Mouse (Mus musculus) embryonic facial prominence, embryonic 10.5 days (tissue): ENCODE measurements around the gene Zfp865. TPM values are rescaled to one million over a fixed set of nuclear protein-coding genes. Genes with fewer than 3 reads are reported as not detected.
"Not testable (repeated sequence)": the region's sequence is repeated elsewhere in the genome, so short reads cannot be mapped to it uniquely, and the experiment has no call there.

Source experiments
- DNase-seq: peaks from one replicate; pipeline ENCODE4 v3.0.0-alpha.2; 2017; ENCODE audit warnings: low spot score
- H3K27ac ChIP-seq: fragments of 300-500 bp; sonication (generic); replicated peaks from 2 replicates; pipeline ENCODE4 v1.5.1; 2016; ENCODE audit warnings: mild to moderate bottlenecking
- H3K27me3 ChIP-seq: fragments of 300-500 bp; sonication (generic); replicated peaks from 2 replicates; pipeline ENCODE4 v1.6.1; 2016; ENCODE audit warnings: low read depth, mild to moderate bottlenecking; ENCODE audit not compliant: poor library complexity, severe bottlenecking
- H3K36me3 ChIP-seq: fragments of 300-500 bp; sonication (generic); replicated peaks from 2 replicates; pipeline ENCODE4 v1.6.1; 2016; ENCODE audit warnings: mild to moderate bottlenecking, moderate library complexity
- H3K4me1 ChIP-seq: fragments of 300-500 bp; sonication (generic); 2 replicates; pipeline ENCODE4 v1.6.1; 2016
- H3K4me3 ChIP-seq: fragments of 300-500 bp; sonication (generic); 2 replicates; pipeline ENCODE4 v1.5.1; 2016; ENCODE audit warnings: mild to moderate bottlenecking, moderate library complexity
- H3K9me3 ChIP-seq: fragments of 300-500 bp; sonication (generic); 2 replicates; pipeline ENCODE4 v1.6.1; 2016; ENCODE audit warnings: mild to moderate bottlenecking
- WGBS: fragments of 180-500 bp; shearing (Covaris S2); methylation state at CpG from one replicate; pipeline ENCODE4 v1.1.7; 2016; 5-methylcytosine and 5-hydroxymethylcytosine counted together
- polyA plus RNA-seq: library from polyadenylated mRNA; unstranded; fragments of >200 nt; fragmentation: Nextera tagmentation; extraction: Ambion mirVana; gene quantifications from 2 replicates; pipeline ENCODE4 v1.2.1, GENCODE M21; 2016

Zfp865 gene
- polyA plus RNA-seq, 1 experiment from 2014 or later: 6.1 TPM

DNA sequence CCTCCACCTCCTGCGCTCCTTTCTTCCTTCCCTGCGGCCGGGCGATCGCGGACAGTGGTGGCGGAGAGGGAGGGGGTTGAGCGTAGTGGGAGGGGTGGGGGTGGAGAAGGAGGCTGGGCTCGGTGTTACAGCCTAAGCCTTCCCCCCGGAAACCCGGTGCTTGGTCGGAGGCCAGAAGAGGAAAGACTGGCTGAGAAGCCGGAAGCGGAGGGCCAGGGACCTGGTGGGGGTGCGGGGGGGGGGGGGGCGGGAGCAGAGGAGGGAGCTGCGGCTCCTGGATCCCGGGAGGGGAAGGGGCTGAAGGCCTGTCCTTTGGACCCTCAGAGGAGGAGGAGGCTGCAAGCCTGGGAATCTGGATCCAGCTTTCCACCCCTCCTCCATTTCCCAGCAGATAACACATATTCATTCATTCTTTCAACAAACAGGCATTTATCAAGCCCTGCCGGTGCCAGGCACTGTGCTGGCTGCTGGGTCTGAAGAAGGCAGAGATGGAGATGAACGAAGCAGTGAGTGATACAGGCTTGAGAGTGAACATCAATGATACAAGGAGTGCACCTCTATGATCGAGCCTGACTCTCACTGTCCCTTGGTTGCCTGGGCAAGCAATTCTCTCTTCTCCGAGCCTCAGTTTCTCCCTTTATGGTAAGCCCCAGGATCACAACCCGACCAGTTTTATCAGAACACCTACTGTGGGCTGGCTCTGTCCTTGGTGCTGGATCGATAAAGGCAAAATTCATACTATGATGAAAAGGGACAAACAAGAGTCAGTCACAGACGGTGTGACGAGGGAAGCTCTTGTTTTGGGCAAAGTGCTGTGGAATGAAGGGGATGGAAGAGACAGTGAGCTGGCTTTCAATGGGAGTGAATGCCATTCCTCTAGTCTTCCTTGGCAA is 23.9 kb upstream of the Zfp865 start, which contains the start of gene Zfp579:
Zfp579 (minus strand) TSS at position 156 of the 893 bp plus-strand sequence.
- peaks cover 35% of the 10 kb centered on the region for H3K4me1 ChIP-seq
- H3K27ac ChIP-seq: peak within 1 kb of the TSS; percentile 87
- 5% methylated on average over 21 of the region's 26 CpGs for WGBS
- peaks cover 34% of the 10 kb centered on the region for H3K36me3 ChIP-seq
- H3K27me3 ChIP-seq: peaks cover 36% of the 10 kb centered on the region
- H3K4me3 ChIP-seq: peak within 1 kb of the TSS; percentile 77
- H3K9me3 ChIP-seq: peaks cover 31% of the 10 kb centered on the region
- peak; percentile 94 for DNase-seq

DNA sequence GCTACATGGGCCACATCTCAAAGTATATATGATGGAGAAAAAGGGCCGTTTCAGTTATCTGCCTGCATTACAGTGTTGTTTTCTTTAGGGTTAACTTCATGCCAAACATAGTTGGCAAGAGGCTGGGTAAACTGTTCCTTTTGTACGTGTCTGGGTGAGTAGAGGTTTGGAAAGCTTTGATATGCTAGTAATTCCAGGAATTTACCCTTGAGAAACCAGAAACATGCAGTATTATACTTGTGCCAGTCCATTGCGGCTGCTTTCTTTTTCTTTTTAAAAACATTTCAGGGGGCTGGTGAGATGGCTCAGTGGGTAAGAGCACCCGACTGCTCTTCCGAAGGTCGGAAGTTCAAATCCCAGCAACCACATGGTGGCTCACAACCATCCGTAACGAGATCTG is 23.2 kb upstream of the Zfp865 start:
- Histone ChIP-seq H3K4me1 (peaks cover 35% of the 10 kb centered on the region), H3K27me3 (peaks cover 36% of the 10 kb centered on the region), H3K36me3 (peaks cover 27% of the 10 kb centered on the region), H3K9me3 (peaks cover 29% of the 10 kb centered on the region), H3K27ac (no peak overlapping the region; the same call in 1 of the 2 replicates), H3K4me3 (peak overlapping the region; percentile 77)
- DNase-seq: no peak
- WGBS: 72% methylated on average over 8 of the region's 8 CpGs

DNA sequence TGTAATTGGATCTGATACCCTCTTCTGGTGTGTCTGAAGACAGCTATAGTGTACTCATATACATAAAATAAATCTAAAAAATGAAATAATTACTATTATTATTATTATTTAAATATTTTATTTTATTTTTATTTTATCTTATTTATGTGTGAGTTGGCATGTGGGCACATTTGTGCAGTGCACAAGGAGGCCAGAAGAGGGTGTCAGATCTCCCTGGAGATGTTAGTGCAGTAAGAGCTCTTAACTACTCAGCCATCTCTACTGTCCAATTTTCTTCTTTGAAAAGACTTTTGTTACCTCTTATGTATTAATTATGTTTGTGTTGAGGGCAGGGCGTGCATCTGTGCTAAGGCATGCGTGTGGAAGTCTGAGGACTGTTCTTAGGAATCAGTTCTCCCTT is 20.3 kb upstream of the Zfp865 start:
- Histone ChIP-seq H3K27me3 (peaks cover 7% of the 10 kb centered on the region), H3K27ac (no peak overlapping the region), H3K4me3 (no peak overlapping the region), H3K9me3 (peaks cover 5% of the 10 kb centered on the region; the same call in 1 of the 2 replicates), H3K36me3 (no peaks in the 10 kb centered on the region), H3K4me1 (peaks cover 19% of the 10 kb centered on the region)
- no peak for DNase-seq
- 66% methylated on average over 2 of the region's 2 CpGs for WGBS

DNA sequence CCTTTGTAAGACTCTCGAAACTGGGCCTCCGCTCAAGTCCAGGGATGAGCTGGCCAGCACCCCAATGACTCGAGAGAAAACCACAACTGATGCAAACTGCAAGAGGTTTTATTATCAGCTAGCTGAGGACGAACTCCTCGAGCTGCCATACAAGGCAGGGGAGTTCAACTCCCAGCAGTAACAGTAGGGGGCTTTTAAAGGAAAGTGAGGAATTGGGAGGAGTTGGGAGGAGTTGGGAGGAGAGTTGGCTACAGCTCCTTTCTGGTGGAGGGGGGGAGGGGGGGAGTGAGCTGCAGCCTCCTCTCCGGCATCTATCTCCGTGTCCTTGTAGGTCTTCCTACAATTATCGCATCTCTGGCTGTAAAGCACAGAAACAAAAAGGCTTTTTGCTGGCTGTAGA is 17.3 kb upstream of the Zfp865 start:
- not testable (repeated sequence) for H3K4me3 ChIP-seq, H3K9me3 ChIP-seq, DNase-seq, H3K27me3 ChIP-seq, H3K27ac ChIP-seq, H3K4me1 ChIP-seq
- H3K36me3 ChIP-seq: peaks cover 22% of the 10 kb centered on the region
- 64% methylated on average over 8 of the region's 8 CpGs for WGBS

DNA sequence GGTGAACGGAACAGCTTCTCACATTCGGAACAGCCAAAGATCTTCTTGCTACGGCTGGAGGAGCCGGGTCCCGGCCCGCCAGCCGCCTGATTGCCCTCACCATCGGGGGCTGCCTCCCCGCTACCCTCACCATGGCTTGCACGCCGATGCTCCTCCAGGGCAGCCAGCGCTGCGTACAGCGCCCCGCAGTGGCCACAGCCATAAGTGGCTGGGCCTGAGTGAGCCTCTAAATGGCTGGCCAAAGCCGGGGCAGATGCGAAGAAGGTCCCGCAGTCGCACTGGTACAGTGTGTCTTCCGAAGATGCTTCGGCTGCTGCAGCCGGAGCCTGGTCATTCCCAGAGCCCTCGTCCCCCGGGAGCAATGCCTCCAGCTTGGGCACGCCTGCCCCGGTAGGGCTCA is 11.9 kb upstream of the Zfp865 start:
- H3K4me3 ChIP-seq: peak overlapping the region; percentile 26; the same call in 1 of the 2 replicates
- WGBS: 93% methylated on average over 26 of the region's 26 CpGs

DNA sequence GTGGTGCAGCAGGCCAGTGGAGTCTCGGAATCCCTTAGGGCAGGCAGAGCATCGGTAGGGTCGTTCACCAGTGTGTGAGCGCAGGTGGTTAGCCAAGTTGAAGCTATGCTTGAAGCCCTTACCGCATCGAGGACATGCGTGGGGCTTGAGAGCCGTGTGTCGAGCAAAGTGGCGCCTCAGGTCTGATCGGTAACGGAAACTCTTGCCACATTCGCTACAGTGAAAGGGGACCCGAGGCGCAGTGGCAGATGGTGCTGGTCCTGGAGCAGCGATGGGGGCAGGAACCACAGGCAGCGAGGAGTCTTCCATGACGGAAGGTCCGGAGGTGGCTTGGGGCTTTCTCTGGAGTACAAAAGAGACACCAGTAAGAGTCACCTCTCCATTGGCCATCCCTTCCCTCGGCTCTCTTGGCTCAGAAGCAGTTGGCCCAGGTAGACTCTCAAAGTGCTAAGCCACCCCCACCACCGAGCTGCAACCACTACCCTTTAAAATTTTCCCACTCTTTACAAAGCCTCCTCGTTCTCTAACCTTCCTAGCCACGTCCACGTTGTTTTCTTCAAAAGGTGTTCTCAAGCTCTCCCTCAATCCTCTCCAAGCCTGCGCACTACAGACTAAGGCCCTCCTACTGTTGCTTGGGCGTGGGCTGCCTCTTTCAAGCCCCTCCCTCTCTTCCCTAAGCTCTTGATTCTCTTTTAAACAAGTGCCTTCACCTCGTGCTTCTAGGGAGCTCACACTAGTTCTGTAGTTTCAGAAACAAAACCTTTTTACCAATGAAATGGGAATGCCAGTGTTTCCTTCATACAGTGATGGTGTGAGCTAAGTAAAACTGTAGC is 7.3 kb upstream of the Zfp865 start:
- H3K27me3 ChIP-seq: no peaks in the 10 kb centered on the region
- whole genome bisulfite sequencing: 92% methylated on average over 27 of the region's 27 CpGs
- peaks cover 64% of the 10 kb centered on the region for H3K36me3 ChIP-seq
- DNase-seq: no peak
- no peak overlapping the region for H3K27ac ChIP-seq
- H3K9me3 ChIP-seq: peaks cover 16% of the 10 kb centered on the region; the same call in 1 of the 2 replicates
- H3K4me3 ChIP-seq: peak overlapping the region; percentile 76; the same call in 1 of the 2 replicates
- H3K4me1 ChIP-seq: peaks cover 11% of the 10 kb centered on the region

More for the DNA sequence above, 11.9 kb upstream of the Zfp865 start:
- Histone ChIP-seq H3K36me3 (peaks cover 75% of the 10 kb centered on the region), H3K27ac (no peak overlapping the region), H3K9me3 (peaks cover 12% of the 10 kb centered on the region; the same call in 1 of the 2 replicates), H3K4me1 (peaks cover 3% of the 10 kb centered on the region), H3K27me3 (no peaks in the 10 kb centered on the region)
- no peak for DNase-seq

DNA sequence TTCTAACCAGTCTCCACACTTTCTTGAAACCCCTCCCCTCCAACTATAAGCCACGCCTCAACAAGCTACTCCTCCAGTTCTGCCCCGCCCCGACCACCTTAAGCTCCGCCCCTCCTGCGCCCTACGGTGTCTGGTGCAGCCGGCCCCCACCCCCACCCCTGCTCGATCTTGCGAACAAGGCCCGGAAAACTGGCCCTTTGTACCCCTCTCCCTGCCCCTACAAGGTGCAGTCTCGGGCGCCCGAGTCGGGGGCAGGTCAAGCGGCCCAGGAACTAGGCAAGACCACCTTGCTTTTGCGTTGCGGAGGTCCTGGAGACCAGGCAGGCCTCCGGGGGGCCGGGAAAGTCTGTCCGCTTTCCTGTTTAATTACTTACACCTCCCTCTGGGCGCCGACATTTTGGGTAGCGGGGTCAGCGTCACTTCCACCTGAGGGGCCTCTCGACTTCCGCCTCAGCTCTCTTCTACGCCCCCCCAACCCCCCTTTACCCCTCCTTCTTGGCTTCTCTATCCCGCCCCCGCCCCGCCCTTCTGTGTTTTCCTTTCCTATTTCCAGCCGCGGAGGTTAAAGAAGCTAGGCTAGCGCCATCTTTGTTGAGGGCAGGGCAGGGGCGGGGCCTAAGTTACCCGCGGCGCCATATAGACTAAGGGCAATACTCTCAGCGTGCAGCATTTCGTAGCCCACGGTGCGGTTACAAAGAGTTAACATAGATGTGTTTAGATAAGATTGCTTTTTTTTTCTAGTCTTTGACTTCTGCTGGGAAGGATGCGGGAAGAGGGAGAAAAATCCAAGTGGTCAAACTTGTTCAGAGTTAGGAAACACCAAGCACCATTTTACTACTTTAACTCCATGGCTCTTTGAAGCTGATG is 5.7 kb upstream of the Zfp865 start, which contains the start of the genes Zfp524 and Fiz1:
Zfp524 (plus strand) TSS at position 165 of the 867 bp plus-strand sequence.
Fiz1 (minus strand) TSS at position 447 of the 867 bp plus-strand sequence.
- Histone ChIP-seq H3K4me1 (peaks cover 15% of the 10 kb centered on the region), H3K9me3 (peaks cover 7% of the 10 kb centered on the region; the same call in 1 of the 2 replicates), H3K27ac (peak within 1 kb of the TSS; percentile 98), H3K4me3 (peak within 1 kb of the TSS; percentile 76), H3K27me3 (no peaks in the 10 kb centered on the region), H3K36me3 (peaks cover 52% of the 10 kb centered on the region)
- WGBS: under 1% methylated on average over 42 of the region's 42 CpGs
- peak; percentile 98 for DNase-seq

DNA sequence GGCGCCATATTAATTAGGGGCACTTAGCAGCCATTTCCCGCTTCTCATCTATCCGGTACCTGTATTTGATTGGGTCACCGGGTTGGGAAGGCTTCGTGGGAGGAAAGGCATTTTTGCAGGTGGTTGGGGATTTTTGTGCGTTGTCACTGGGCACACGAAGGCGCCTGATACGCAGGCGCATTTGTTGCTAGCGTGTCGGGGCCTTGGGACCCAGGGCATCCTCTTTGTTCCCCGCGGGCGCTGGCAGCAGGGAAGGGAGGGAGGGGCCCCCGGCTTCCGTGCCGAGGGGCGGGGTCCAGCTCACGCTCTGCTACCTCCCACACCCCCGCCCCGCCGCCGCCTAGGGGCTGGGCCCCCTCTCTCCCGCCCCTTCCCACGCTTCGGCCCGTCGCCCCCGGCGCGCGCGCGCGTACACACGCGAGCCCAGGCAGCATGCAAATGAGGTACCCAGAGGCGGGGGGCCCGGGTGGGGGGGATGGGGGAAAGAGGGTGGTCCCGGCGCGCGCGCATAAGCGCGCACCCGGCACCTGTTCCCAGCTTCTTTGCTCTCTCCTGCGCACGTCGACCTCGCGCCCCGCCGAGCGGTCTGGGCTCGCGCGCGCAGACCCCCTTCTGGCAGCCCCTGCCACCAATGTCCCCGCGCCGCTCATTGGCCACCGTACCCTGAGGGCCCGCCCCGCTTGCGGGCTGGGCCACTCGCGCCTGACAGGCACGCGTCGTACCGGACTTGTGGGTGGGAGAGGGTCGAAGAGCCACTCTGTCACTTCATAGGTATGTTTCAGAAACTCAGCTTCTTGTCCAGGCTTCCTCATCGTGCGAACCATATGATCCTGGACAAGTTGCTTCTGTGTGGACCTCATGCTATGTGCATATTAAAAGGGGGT is 4.8 kb upstream of the Zfp865 start, which contains the start of gene Gm44973:
Gm44973 (plus strand) TSS at position 379 of the 884 bp plus-strand sequence.
- H3K9me3 ChIP-seq: peaks cover 7% of the 10 kb centered on the region; the same call in 1 of the 2 replicates

DNA sequence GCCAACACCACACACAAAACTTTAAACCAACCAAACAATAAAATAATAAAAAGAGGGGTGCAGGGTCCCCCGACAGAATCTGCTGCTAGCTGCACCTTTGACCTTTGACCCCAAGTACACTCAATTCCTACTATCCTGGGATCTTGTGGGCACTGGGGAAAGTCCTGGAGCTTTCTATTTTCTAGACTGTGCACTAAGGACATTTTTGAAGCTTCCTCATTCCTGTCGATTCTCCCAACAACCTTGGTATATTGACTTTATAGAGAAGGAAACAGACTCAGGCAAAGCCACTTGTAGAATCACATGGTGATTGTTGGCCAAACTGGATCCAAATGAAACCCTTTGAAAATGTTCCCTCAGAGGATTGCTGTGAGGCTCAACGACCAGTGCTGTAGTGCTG is 4.1 kb upstream of the Zfp865 start:
- no peak for DNase-seq
- Histone ChIP-seq H3K4me3 (peak overlapping the region; percentile 76), H3K27me3 (no peaks in the 10 kb centered on the region), H3K27ac (peak overlapping the region; percentile 98), H3K36me3 (peaks cover 36% of the 10 kb centered on the region), H3K4me1 (peaks cover 19% of the 10 kb centered on the region), H3K9me3 (peaks cover 7% of the 10 kb centered on the region; the same call in 1 of the 2 replicates)
- 67% methylated on average over 3 of the region's 3 CpGs for WGBS

More for the DNA sequence above, 4.8 kb upstream of the Zfp865 start, which contains the start of gene Gm44973:
- Histone ChIP-seq H3K27me3 (no peaks in the 10 kb centered on the region), H3K36me3 (peaks cover 43% of the 10 kb centered on the region), H3K4me3 (peak within 1 kb of the TSS; percentile 76), H3K4me1 (peaks cover 16% of the 10 kb centered on the region), H3K27ac (peak within 1 kb of the TSS; percentile 98)
- under 1% methylated on average over 76 of the region's 76 CpGs for WGBS
- peak; percentile 99 for DNase-seq

DNA sequence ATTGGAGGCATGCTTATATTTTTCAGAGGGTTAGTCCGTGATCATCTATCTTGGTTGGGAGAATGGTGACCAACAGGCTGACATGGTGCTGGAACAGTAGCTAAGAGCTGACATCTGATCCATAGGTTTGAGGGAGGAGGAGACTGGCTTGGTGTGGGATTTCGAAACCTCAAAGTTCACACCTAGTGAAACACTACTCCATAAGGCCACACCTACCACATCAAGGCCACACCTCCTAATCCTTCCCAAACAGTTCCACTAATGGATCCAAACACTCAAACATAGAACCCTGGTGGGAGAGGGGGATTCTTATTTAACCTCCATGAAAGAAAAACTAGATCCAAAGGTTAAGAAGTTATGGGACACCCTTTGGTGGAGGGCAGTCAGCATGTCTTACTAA is 3.3 kb upstream of the Zfp865 start:
- Histone ChIP-seq H3K9me3 (peaks cover 7% of the 10 kb centered on the region; the same call in 1 of the 2 replicates), H3K36me3 (peaks cover 32% of the 10 kb centered on the region), H3K4me1 (peaks cover 28% of the 10 kb centered on the region), H3K27me3 (no peaks in the 10 kb centered on the region), H3K4me3 (no peak overlapping the region), H3K27ac (no peak overlapping the region)
- 96% methylated on average over 2 of the region's 2 CpGs for WGBS
- no peak for DNase-seq
